Comparison of ENCODE assay signal across 23 mouse cellular contexts in genomic region chr4:32853609-32854188, GRCm38 (mm10). TPM values are rescaled to one million over a fixed set of nuclear protein-coding genes. Genes with fewer than 3 reads are reported as not detected.
DNase-seq lines count a peak whose midpoint lies in the region; ATAC-seq and TF ChIP-seq lines count a peak whose summit lies in the region.
"Had no signal": no experiment of that assay in that cellular context is flagged by ENCODE, and none has a peak within 500 bp of the region (broad histone marks: within the 10 kb centered on the region; RNA-seq: fewer than 3 reads in every experiment).

No protein-coding gene starts in this region.

- no peaks in the 10 kb centered on the region for H3K36me3 ChIP-seq in hindbrain, embryonic 12.5 days
- H3K36me3 ChIP-seq in hindbrain, embryonic 13.5 days: no peaks in the 10 kb centered on the region
- H3K36me3 ChIP-seq in midbrain, embryonic 16.5 days (ENCODE audit: control insufficient read depth, insufficient read depth, low read length): no peaks in the 10 kb centered on the region
- H3K36me3 ChIP-seq in midbrain, embryonic 15.5 days (replicated peaks): no peaks in the 10 kb centered on the region
- peaks cover 3% of the 10 kb centered on the region; the same call in 1 of the 2 replicates for H3K36me3 ChIP-seq in midbrain, postnatal 0 days (ENCODE audit: insufficient read depth, low read length)
- H3K36me3 ChIP-seq: embryonic facial prominence, embryonic 15.5 days; neural tube, embryonic 13.5 days had no signal

- H3K4me1 ChIP-seq in hindbrain, embryonic 12.5 days: peaks cover 4% of the 10 kb centered on the region
- peaks cover 11% of the 10 kb centered on the region for H3K4me1 ChIP-seq in hindbrain, embryonic 13.5 days (replicated peaks)
- peaks cover 6% of the 10 kb centered on the region for H3K4me1 ChIP-seq in midbrain, embryonic 16.5 days (ENCODE audit: control insufficient read depth, insufficient read depth, low read length)
- peaks cover 13% of the 10 kb centered on the region for H3K4me1 ChIP-seq in midbrain, embryonic 15.5 days
- H3K4me1 ChIP-seq in midbrain, postnatal 0 days (ENCODE audit: insufficient read depth, low read length): no peaks in the 10 kb centered on the region
- H3K4me1 ChIP-seq: embryonic facial prominence, embryonic 15.5 days had no signal

- 0 out of 2 replicates have a peak, but pooled peaks have one; percentile 41 for ATAC-seq in hindbrain, embryonic 12.5 days (ENCODE audit: low FRiP score)
- no peak for ATAC-seq in hindbrain, embryonic 13.5 days (ENCODE audit: low FRiP score)
- ATAC-seq in midbrain, embryonic 16.5 days: peak; percentile 46; the same call in 1 of the 2 replicates
- no peak for ATAC-seq in midbrain, embryonic 15.5 days (replicated peaks)
- ATAC-seq in midbrain, postnatal 0 days (ENCODE audit: low FRiP score): peak; percentile 45; the same call in 1 of the 2 replicates
- ATAC-seq: inflammation-experienced regulatory T-cells, adult 6 months; liver, postnatal 0 days; lung, postnatal 0 days had no signal

- no peak overlapping the region for H3K27ac ChIP-seq in hindbrain, embryonic 12.5 days
- no peak overlapping the region for H3K27ac ChIP-seq in hindbrain, embryonic 13.5 days
- no peak overlapping the region for H3K27ac ChIP-seq in midbrain, embryonic 16.5 days (ENCODE audit: low read length)
- H3K27ac ChIP-seq in midbrain, embryonic 15.5 days: no peak overlapping the region
- no peak overlapping the region for H3K27ac ChIP-seq in midbrain, postnatal 0 days (ENCODE audit: low read depth, low read length)
- H3K27ac ChIP-seq: embryonic facial prominence, embryonic 15.5 days; heart, adult 2 months; macrophage had no signal

- no peak overlapping the region for H3K4me2 ChIP-seq in hindbrain, embryonic 12.5 days (replicated peaks)
- no peak overlapping the region for H3K4me2 ChIP-seq in hindbrain, embryonic 13.5 days
- no peak overlapping the region for H3K4me2 ChIP-seq in midbrain, embryonic 16.5 days (ENCODE audit: low read length)
- H3K4me2 ChIP-seq in midbrain, embryonic 15.5 days: no peak overlapping the region
- no peak overlapping the region for H3K4me2 ChIP-seq in midbrain, postnatal 0 days (ENCODE audit: low read depth, low read length, poor library complexity, severe bottlenecking)
- H3K4me2 ChIP-seq: embryonic facial prominence, embryonic 15.5 days; neural tube, embryonic 13.5 days had no signal

- H3K4me3 ChIP-seq in hindbrain, embryonic 12.5 days: no peak overlapping the region
- no peak overlapping the region for H3K4me3 ChIP-seq in hindbrain, embryonic 13.5 days
- no peak overlapping the region for H3K4me3 ChIP-seq in midbrain, embryonic 16.5 days (ENCODE audit: low read depth, low read length)
- H3K4me3 ChIP-seq in midbrain, embryonic 15.5 days: no peak overlapping the region
- H3K4me3 ChIP-seq in midbrain, postnatal 0 days (ENCODE audit: low read depth, low read length): no peak overlapping the region
- H3K4me3 ChIP-seq: embryonic facial prominence, embryonic 15.5 days; heart, adult 2 months; myocyte; neural tube, embryonic 13.5 days had no signal

- no peaks in the 10 kb centered on the region for H3K9me3 ChIP-seq in hindbrain, embryonic 12.5 days (replicated peaks)
- H3K9me3 ChIP-seq in hindbrain, embryonic 13.5 days: no peaks in the 10 kb centered on the region
- no peaks in the 10 kb centered on the region for H3K9me3 ChIP-seq in midbrain, embryonic 16.5 days (replicated peaks; ENCODE audit: control insufficient read depth, low read length, poor library complexity, severe bottlenecking)
- H3K9me3 ChIP-seq in midbrain, embryonic 15.5 days: no peaks in the 10 kb centered on the region
- no peaks in the 10 kb centered on the region for H3K9me3 ChIP-seq in midbrain, postnatal 0 days (ENCODE audit: low read length)
- H3K9me3 ChIP-seq: embryonic facial prominence, embryonic 15.5 days; neural tube, embryonic 13.5 days had no signal

- peak; percentile 65 for DNase-seq in midbrain, postnatal 0 days (ENCODE audit: low spot score)
- DNase-seq in thymus, postnatal 4 days: peak; percentile 54
- DNase-seq in MN1 (ENCODE audit: low spot score): no peak
- DNase-seq: cerebellum, adult 11 months; cerebellum, postnatal 36 days; gastrocnemius, postnatal 36 days; heart, adult 2 months; kidney, adult 2 months; kidney, postnatal 10 days; liver, postnatal 0 days; retina, postnatal 1 day; right cerebral cortex, postnatal 25 days; spleen, adult 18-20 months had no signal

- no peak for TF ChIP-seq CTCF in midbrain, postnatal 0 days (IDR thresholded peaks at IDR 0.05)

- no peak overlapping the region for H3K9ac ChIP-seq in hindbrain, embryonic 12.5 days
- no peak overlapping the region for H3K9ac ChIP-seq in hindbrain, embryonic 13.5 days
- no peak overlapping the region for H3K9ac ChIP-seq in midbrain, embryonic 16.5 days (ENCODE audit: low read depth, low read length)
- no peak overlapping the region for H3K9ac ChIP-seq in midbrain, embryonic 15.5 days
- H3K9ac ChIP-seq in midbrain, postnatal 0 days (replicated peaks; ENCODE audit: low read length, poor library complexity, severe bottlenecking): no peak overlapping the region
- H3K9ac ChIP-seq: embryonic facial prominence, embryonic 15.5 days; liver, postnatal 0 days; neural tube, embryonic 13.5 days had no signal

- WGBS in hindbrain, embryonic 12.5 days: 88% methylated on average over 5 of the region's 5 CpGs
- WGBS in hindbrain, embryonic 13.5 days: 79% methylated on average over 5 of the region's 5 CpGs
- WGBS in midbrain, embryonic 16.5 days: 69% methylated on average over 5 of the region's 5 CpGs
- WGBS in midbrain, embryonic 15.5 days: 65% methylated on average over 5 of the region's 5 CpGs
- WGBS in midbrain, postnatal 0 days: 62% methylated on average over 5 of the region's 5 CpGs

- H3K27me3 ChIP-seq in hindbrain, embryonic 12.5 days: no peaks in the 10 kb centered on the region
- no peaks in the 10 kb centered on the region for H3K27me3 ChIP-seq in hindbrain, embryonic 13.5 days
- H3K27me3 ChIP-seq in midbrain, embryonic 16.5 days (ENCODE audit: control insufficient read depth, insufficient read depth, low read depth, low read length): no peaks in the 10 kb centered on the region
- H3K27me3 ChIP-seq in midbrain, embryonic 15.5 days (replicated peaks): no peaks in the 10 kb centered on the region
- no peaks in the 10 kb centered on the region for H3K27me3 ChIP-seq in midbrain, postnatal 0 days (ENCODE audit: insufficient read depth, low read length)
- H3K27me3 ChIP-seq: embryonic facial prominence, embryonic 15.5 days; neural tube, embryonic 13.5 days had no signal

RNA-seq across cellular contexts. Expression of gene Lyrm2, which starts 53.6 kb away (rescaled TPM):
- 162 and 169 TPM in 2 replicates for polyA plus RNA-seq in hindbrain, embryonic 12.5 days (2016; fragmentation: Nextera tagmentation; extraction: Ambion mirVana)
- 156 and 161 TPM in 2 replicates for polyA plus RNA-seq in hindbrain, embryonic 13.5 days (2015; fragmentation: Nextera tagmentation; extraction: Ambion mirVana)
- polyA plus RNA-seq in midbrain, embryonic 16.5 days (2015; fragmentation: Nextera tagmentation; extraction: Ambion mirVana): 106 and 119 TPM in 2 replicates
- polyA plus RNA-seq in midbrain, embryonic 15.5 days (2015; fragmentation: Nextera tagmentation; extraction: Ambion mirVana): 115 and 124 TPM in 2 replicates
- total RNA-seq in midbrain, postnatal 0 days (2014; rRNA removed): 27.3 and 82.4 TPM in 2 replicates
- polyA plus RNA-seq in midbrain, postnatal 0 days (2015; fragmentation: Nextera tagmentation; extraction: Ambion mirVana): 115 and 117 TPM in 2 replicates

Comparison
In these comparisons a context has a peak if more than half of its experiments do, and no peak if none do; other contexts are left out.
1. ATAC-seq: peak in hindbrain, embryonic 12.5 days (single experiment), midbrain, embryonic 16.5 days (single experiment) and midbrain, postnatal 0 days (single experiment); none in hindbrain, embryonic 13.5 days (single experiment) and midbrain, embryonic 15.5 days (single experiment).